Mouse (Mus musculus) ES-E14 (cell line): Measurements from ENCODE around the gene Osbpl9.

Experiments
- CHD2 ChIP-seq: IDR thresholded peaks from 2 replicates; pipeline ENCODE4 v1.6.1; 2014; ENCODE audit warnings: mild to moderate bottlenecking, low read depth, low read length, inconsistent platforms
- MAFK ChIP-seq: IDR thresholded peaks from 2 replicates; pipeline ENCODE4 v1.6.1; 2014; ENCODE audit warnings: mild to moderate bottlenecking, low read depth, low read length, inconsistent platforms; ENCODE audit not compliant: insufficient read depth
- ZC3H11A ChIP-seq: IDR thresholded peaks from 2 replicates; pipeline ENCODE4 v1.6.1; 2012; ENCODE audit warnings: low read depth, mild to moderate bottlenecking, inconsistent platforms, low read length, borderline replicate concordance
- ZNF384 ChIP-seq: IDR thresholded peaks from 2 replicates; pipeline ENCODE4 v1.6.1; 2012; ENCODE audit warnings: low read depth, low read length, inconsistent platforms

DNA sequence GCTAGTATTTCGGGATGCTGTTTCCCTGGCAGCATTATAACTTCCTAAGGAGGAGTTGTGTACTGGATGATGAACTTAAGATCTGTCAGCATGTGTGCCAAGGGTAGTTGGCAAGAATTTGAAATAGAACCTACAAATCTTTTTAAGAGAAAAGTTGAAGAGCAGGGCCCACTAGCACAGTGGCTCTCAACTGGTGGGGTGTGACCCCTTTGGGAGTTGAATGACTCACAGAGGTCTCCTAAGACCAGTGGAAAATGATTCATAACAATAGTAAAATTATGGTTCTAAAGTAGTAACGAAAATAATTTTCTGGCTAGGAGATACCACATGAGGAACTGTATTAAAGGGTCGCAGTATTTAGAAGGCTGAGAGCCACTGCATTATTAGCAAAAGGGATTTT is 67.1 kb downstream of the Osbpl9 start:
- TF ChIP-seq CHD2 (no peak), MAFK (no peak), ZNF384 (no peak), ZC3H11A (no peak)
